Mouse (Mus musculus) MEL (cell line): Measurements from ENCODE around the gene Marc2. TPM values are rescaled to one million over a fixed set of nuclear protein-coding genes. Genes with fewer than 3 reads are reported as not detected.

Source experiments
- DNase-seq: peaks from one replicate; pipeline ENCODE4 v3.0.0; 2011; ENCODE audit warnings: low read depth, low spot score
- H3K27ac ChIP-seq: 2 replicates; pipeline ENCODE4 v1.5.1; 2012; ENCODE audit warnings: low read depth, mild to moderate bottlenecking, control low read depth, low read length, moderate library complexity; ENCODE audit not compliant: control insufficient read depth
- H3K27me3 ChIP-seq, 2 experiments: fragments of 150-350 bp in 1 of 2; sonication (generic) in 1 of 2; 2 replicates each; pipeline ENCODE4 v1.6.1; 2012; ENCODE audit warnings: low read length in 2 of 2, mild to moderate bottlenecking in 2 of 2, improper control_type of control experiment in 1 of 2, moderate library complexity in 1 of 2; ENCODE audit not compliant: insufficient read depth in 2 of 2, control insufficient read depth in 1 of 2
- H3K36me3 ChIP-seq, 2 experiments: 2 replicates each; pipeline ENCODE4 v1.6.1; 2012 to 2014; ENCODE audit warnings: low read length in 2 of 2, improper control_type of control experiment in 1 of 2, inconsistent platforms in 1 of 2, mild to moderate bottlenecking in 1 of 2; ENCODE audit not compliant: insufficient read depth in 2 of 2, control insufficient read depth in 1 of 2
- H3K4me1 ChIP-seq, 2 experiments: fragments of 150-350 bp in 1 of 2; sonication (generic) in 1 of 2; 2 replicates each; pipeline ENCODE4 v1.6.1; 2012; ENCODE audit warnings: low read length in 2 of 2, improper control_type of control experiment in 1 of 2, mild to moderate bottlenecking in 1 of 2; ENCODE audit not compliant: insufficient read depth in 2 of 2, control insufficient read depth in 1 of 2
- H3K4me3 ChIP-seq, 2 experiments: fragments of 150-350 bp in 1 of 2; sonication (generic) in 1 of 2; 2 replicates each; pipeline ENCODE4 v1.5.1; 2012; ENCODE audit warnings: low read depth in 2 of 2, low read length in 2 of 2, mild to moderate bottlenecking in 2 of 2, moderate library complexity in 2 of 2, control low read depth in 1 of 2, improper control_type of control experiment in 1 of 2; ENCODE audit not compliant: control insufficient read depth in 1 of 2, insufficient read depth in 1 of 2
- H3K79me2 ChIP-seq: 2 replicates; pipeline ENCODE4 v1.6.1; 2012; ENCODE audit warnings: mild to moderate bottlenecking, low read length, moderate library complexity; ENCODE audit not compliant: control insufficient read depth, poor library complexity, insufficient read depth
- H3K9ac ChIP-seq: 2 replicates; pipeline ENCODE4 v1.6.1; 2012; ENCODE audit warnings: low read depth, mild to moderate bottlenecking, control low read depth, low read length, moderate library complexity; ENCODE audit not compliant: control insufficient read depth, poor library complexity, severe bottlenecking
- H3K9me3 ChIP-seq: fragments of 150-350 bp; sonication (generic); replicated peaks from 2 replicates; pipeline ENCODE4 v1.6.1; 2012; ENCODE audit warnings: mild to moderate bottlenecking, low read length, improper control_type of control experiment, moderate library complexity; ENCODE audit not compliant: insufficient read depth
- BHLHE40 ChIP-seq: IDR thresholded peaks from 2 replicates; pipeline ENCODE4 v1.6.1; 2012; ENCODE audit warnings: low read depth, mild to moderate bottlenecking, inconsistent platforms, low read length, improper control_type of control experiment, borderline replicate concordance
- CTCF ChIP-seq, 3 experiments: IDR thresholded peaks in 2 of 3; conservative IDR thresholded peaks in 1 of 3; 2 replicates each; pipeline ENCODE4 v1.5.1; 2011 to 2012; ENCODE audit warnings: low read length in 3 of 3, low read depth in 2 of 3, mild to moderate bottlenecking in 2 of 3, improper control_type of control experiment in 1 of 3, inconsistent platforms in 1 of 3, mixed read lengths in 1 of 3, moderate library complexity in 1 of 3; ENCODE audit not compliant: control insufficient read depth in 1 of 3, insufficient read depth in 1 of 3, poor library complexity in 1 of 3, severe bottlenecking in 1 of 3
- GABPA ChIP-seq: IDR thresholded peaks from 2 replicates; pipeline ENCODE4 v1.6.1; 2012; ENCODE audit warnings: low read depth, mild to moderate bottlenecking, inconsistent platforms, low read length, improper control_type of control experiment, moderate library complexity
- GATA1 ChIP-seq: IDR thresholded peaks from 2 replicates; pipeline ENCODE4 v1.6.1; 2011; ENCODE audit warnings: low read depth, low read length, improper control_type of control experiment
- MAFK ChIP-seq: IDR thresholded peaks from 2 replicates; pipeline ENCODE4 v1.6.1; 2011; ENCODE audit warnings: low read depth, mild to moderate bottlenecking, low read length, improper control_type of control experiment, borderline replicate concordance
- MYB ChIP-seq: IDR thresholded peaks from 2 replicates; pipeline ENCODE4 v1.6.1; 2011; ENCODE audit warnings: mild to moderate bottlenecking, low read depth, low read length, improper control_type of control experiment
- NELFE ChIP-seq: IDR thresholded peaks from 2 replicates; pipeline ENCODE4 v1.6.1; 2011; ENCODE audit warnings: low read depth, low read length, improper control_type of control experiment
- NRF1 ChIP-seq: IDR thresholded peaks from 2 replicates; pipeline ENCODE4 v1.6.1; 2014; ENCODE audit warnings: low read depth, mild to moderate bottlenecking, inconsistent platforms, low read length, improper control_type of control experiment, moderate library complexity; ENCODE audit not compliant: poor library complexity, insufficient read depth, severe bottlenecking
- POLR2AphosphoS2 ChIP-seq: IDR thresholded peaks from 2 replicates; pipeline ENCODE4 v1.6.1; 2011; ENCODE audit warnings: low read length, improper control_type of control experiment
- RCOR1 ChIP-seq: IDR thresholded peaks from 2 replicates; pipeline ENCODE4 v1.6.1; 2012; ENCODE audit warnings: low read depth, mild to moderate bottlenecking, inconsistent platforms, low read length, improper control_type of control experiment
- TBP ChIP-seq: IDR thresholded peaks from 2 replicates; pipeline ENCODE4 v1.8.0; 2011; ENCODE audit warnings: low read depth, low read length, improper control_type of control experiment
- UBTF ChIP-seq: IDR thresholded peaks from 2 replicates; pipeline ENCODE4 v1.6.1; 2012; ENCODE audit warnings: low read depth, mild to moderate bottlenecking, inconsistent platforms, low read length, improper control_type of control experiment, moderate library complexity, borderline replicate concordance; ENCODE audit not compliant: insufficient read depth
- USF1 ChIP-seq: IDR thresholded peaks from 2 replicates; pipeline ENCODE4 v1.6.1; 2014; ENCODE audit warnings: low read depth, mild to moderate bottlenecking, inconsistent platforms, low read length, improper control_type of control experiment, moderate library complexity
- ZC3H11A ChIP-seq: IDR thresholded peaks from 2 replicates; pipeline ENCODE4 v1.6.1; 2012; ENCODE audit warnings: low read depth, mild to moderate bottlenecking, inconsistent platforms, low read length, improper control_type of control experiment
- ZKSCAN1 ChIP-seq: IDR thresholded peaks from 2 replicates; pipeline ENCODE4 v1.6.1; 2012; ENCODE audit warnings: low read depth, mild to moderate bottlenecking, inconsistent platforms, low read length, improper control_type of control experiment, moderate library complexity
- ZMIZ1 ChIP-seq: IDR thresholded peaks from 2 replicates; pipeline ENCODE4 v1.6.1; 2012; ENCODE audit warnings: low read depth, mild to moderate bottlenecking, inconsistent platforms, low read length, improper control_type of control experiment, moderate library complexity
- ZNF384 ChIP-seq: IDR thresholded peaks from 2 replicates; pipeline ENCODE4 v1.6.1; 2012; ENCODE audit warnings: low read depth, mild to moderate bottlenecking, inconsistent platforms, low read length, improper control_type of control experiment
- polyA plus RNA-seq, 2 experiments: library from polyadenylated mRNA; stranded (reverse) in 1 of 2; unstranded in 1 of 2; fragments of >175 nt in 1 of 2; fragments of >200 nt in 1 of 2; gene quantifications; 2 replicates each; pipeline versions ENCODE4 v1.2.1 to v1.2.4; 2012; ENCODE audit warnings: low replicate concordance in 2 of 2, low read depth in 1 of 2; ENCODE audit not compliant: insufficient read length in 2 of 2, insufficient read depth in 1 of 2, missing spikeins in 1 of 2
- total RNA-seq: library from RNA; depleted of rRNA; stranded (reverse); fragments of 300-350 nt; gene quantifications from 2 replicates; pipeline ENCODE4 v1.2.3, GENCODE M21; 2012

The Marc2 gene
- total and polyA plus RNA-seq, 3 experiments, result 99.4 to 281 TPM; not detected in 1

DNA sequence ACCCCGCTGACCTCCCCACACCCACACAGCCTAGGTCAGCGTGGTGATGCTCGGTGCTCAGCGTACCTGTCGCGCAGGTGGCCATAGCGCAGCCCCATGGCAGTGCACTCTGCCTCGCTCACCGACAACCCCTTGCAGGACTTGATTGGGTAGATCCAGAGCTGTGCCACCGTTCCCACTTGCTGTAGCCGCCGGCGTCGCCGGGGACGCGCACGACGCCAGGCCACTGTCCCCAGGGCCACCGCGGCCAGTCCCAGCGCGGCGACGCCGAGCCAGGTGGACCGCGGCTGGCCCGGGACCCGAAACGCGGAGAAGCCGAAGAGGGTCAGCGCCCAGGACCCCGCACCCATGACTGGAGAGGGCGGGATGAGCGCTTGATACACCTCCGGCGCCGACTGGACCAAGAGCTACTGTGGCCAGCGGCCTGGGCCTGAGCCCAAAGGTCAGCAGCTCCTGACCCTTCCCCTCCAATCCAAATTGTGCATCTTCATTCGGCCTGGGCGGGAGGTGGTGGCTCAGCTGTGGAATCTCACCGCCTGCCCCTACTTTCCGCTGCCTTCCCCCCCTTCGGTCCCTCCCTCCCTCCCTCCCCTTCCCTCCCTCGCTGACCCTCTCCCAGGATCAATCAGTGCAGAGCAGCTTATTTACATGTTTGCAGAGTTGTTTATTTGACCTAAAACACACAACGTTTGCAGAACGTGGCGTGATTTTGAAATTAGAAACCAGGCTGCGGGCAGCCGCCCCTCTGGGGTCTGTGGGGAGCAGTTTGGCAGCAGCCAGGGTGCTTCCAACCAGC, 35.3 kb downstream of the Marc2 start, which contains the start of gene Marc1:
Gene Marc1, minus strand, starts transcription at position 534 of the 796 bp plus-strand sequence.
- H3K9ac ChIP-seq, result no peak within 1 kb of the TSS
- H3K36me3 ChIP-seq, result peaks cover 0 to 4% of the 10 kb centered on the region in 2 experiments; a peak in 1 of 4 replicates
- no peak for TF ChIP-seq CTCF (IDR thresholded peaks at IDR 0.05 in 2 of 3, conservative IDR thresholded peaks at IDR 0.05 in 1 of 3; ENCODE audit: control insufficient read depth in 1 of 3, insufficient read depth in 1 of 3, low read depth in 2 of 3, low read length in 3 of 3, poor library complexity in 1 of 3, severe bottlenecking in 1 of 3)
- TF ChIP-seq GATA1, result no peak
- TF ChIP-seq RCOR1, result no peak
- TF ChIP-seq POLR2AphosphoS2, result no peak
- TF ChIP-seq TBP, result no peak
- TF ChIP-seq NELFE, result no peak
- no peak for TF ChIP-seq GABPA
- no peak for TF ChIP-seq BHLHE40
- no peak for TF ChIP-seq UBTF
- TF ChIP-seq ZNF384, result no peak
- no peak for TF ChIP-seq ZKSCAN1
- TF ChIP-seq MYB, result no peak
- no peak for TF ChIP-seq USF1
- no peak for TF ChIP-seq NRF1
- TF ChIP-seq MAFK, result no peak
- no peak for TF ChIP-seq ZC3H11A
- H3K27ac ChIP-seq, result no peak within 1 kb of the TSS
- no peak within 1 kb of the TSS for H3K4me3 ChIP-seq
- H3K4me1 ChIP-seq, result peaks cover 0 to 8% of the 10 kb centered on the region in 2 experiments; a peak in 1 of 4 replicates
- no peaks in the 10 kb centered on the region for H3K79me2 ChIP-seq
- H3K9me3 ChIP-seq, result no peaks in the 10 kb centered on the region
- H3K27me3 ChIP-seq, result no peaks in the 10 kb centered on the region
- no peak for DNase-seq

DNA sequence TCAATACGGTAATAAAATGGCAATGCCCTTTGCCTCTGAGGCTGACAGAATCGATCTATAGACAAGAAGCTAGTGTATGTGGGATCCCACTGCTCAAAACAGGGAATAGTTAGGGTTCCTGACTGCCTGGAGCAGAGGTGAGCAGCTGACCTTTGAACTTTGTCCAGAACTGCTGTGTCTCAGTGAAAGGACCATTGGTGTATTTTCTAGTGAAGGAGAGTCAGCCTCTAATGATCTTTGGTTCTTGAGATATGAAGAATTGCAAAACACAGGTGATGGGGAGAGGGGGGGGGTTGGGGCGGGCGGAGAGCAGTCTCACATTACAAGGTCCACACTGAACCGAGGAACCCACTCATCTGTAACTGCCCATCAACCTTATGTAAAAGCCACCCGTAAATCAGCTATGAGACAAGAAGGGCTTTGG, 36.7 kb downstream of the Marc2 start:
- no peaks in the 10 kb centered on the region for H3K27me3 ChIP-seq
- H3K27ac ChIP-seq, result no peak overlapping the region
- H3K9me3 ChIP-seq, result no peaks in the 10 kb centered on the region
- H3K4me3 ChIP-seq, result no peak overlapping the region
- H3K36me3 ChIP-seq, result peaks cover 0 to 4% of the 10 kb centered on the region in 2 experiments; a peak in 1 of 4 replicates
- no peak for TF ChIP-seq BHLHE40
- no peak for TF ChIP-seq USF1
- no peak for TF ChIP-seq ZMIZ1
- TF ChIP-seq, all 39 proteins: peak for 0
- Histone ChIP-seq H3K9ac (no peak overlapping the region), H3K4me1 (peaks cover 0 to 8% of the 10 kb centered on the region in 2 experiments; a peak in 1 of 4 replicates), H3K79me2 (no peaks in the 10 kb centered on the region)
- no peak for DNase-seq
